Mouse (Mus musculus): ENCODE measurements at regions not wholly inside any gene's neighbourhood (a gene's known extent, or its start where the extent isn't known, plus 50 kb on each side); places are given as distances from the start of the nearest gene placed in this dataset.

DNA sequence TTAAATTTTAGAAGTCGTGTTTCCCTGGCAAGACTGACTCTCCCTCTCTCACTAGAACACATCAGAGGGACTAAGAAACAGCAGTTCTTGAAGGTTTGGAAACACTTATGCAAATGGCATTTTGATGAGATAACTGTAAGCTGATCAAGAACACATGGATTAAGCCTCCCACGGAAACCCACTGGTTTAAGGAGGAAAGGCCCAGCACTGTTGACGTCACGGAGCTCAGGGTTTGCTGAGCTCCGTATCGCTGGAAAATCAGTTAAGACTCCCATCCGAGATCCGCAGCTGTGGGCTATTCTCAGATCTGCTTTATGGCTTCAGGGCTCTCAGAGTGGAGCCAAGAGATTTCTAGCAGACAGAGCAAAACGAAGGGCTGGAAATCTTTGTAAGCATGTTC lies 218.6 kb downstream of the Lyplal1 start:
- no peaks in the 10 kb centered on the region for H3K27me3 ChIP-seq (ENCODE audit: insufficient read depth, low read length)
- H3K9me3 ChIP-seq (ENCODE audit: low read length) = no peaks in the 10 kb centered on the region
- H3K36me3 ChIP-seq (ENCODE audit: insufficient read depth) = no peaks in the 10 kb centered on the region
- no peak overlapping the region for H3K9ac ChIP-seq
- WGBS = 65% methylated on average over 9 of the region's 9 CpGs
- H3K4me1 ChIP-seq (ENCODE audit: insufficient read depth) = no peaks in the 10 kb centered on the region
- TF ChIP-seq CTCF (IDR thresholded peaks at IDR 0.05; ENCODE audit: low read depth) = no peak
- no peak overlapping the region for H3K4me2 ChIP-seq (ENCODE audit: low read depth)
- H3K27ac ChIP-seq (ENCODE audit: low read depth, low read length) = no peak overlapping the region
- no peak overlapping the region for H3K4me3 ChIP-seq (ENCODE audit: low read depth, low read length)
- DNase-seq (no peak), ATAC-seq (no peak)

DNA sequence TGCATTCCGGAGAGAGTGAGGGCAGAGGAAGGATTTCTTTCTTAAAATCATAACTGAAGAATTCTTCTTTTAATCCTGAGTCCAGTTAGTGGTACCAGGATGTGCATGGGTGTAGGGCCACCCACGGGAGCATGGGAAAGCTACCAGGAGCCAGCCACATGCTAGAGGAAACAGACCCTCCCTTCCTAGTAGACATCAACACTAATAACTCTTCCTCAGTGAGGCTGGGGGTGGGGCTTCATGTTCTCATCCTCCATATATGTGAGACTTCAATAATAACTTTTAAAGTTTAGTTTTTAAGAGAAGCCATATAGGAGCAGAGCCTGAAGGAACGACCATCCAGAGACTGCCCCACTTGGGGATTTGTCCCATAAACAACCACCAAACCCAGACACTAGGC lies 216.8 kb downstream of the Lyplal1 start:
- no peak for TF ChIP-seq CTCF (IDR thresholded peaks at IDR 0.05; ENCODE audit: low read depth)
- no peaks in the 10 kb centered on the region for H3K4me1 ChIP-seq (ENCODE audit: insufficient read depth)
- ATAC-seq (no peak), DNase-seq (no peak)
- no peak overlapping the region for H3K4me2 ChIP-seq (ENCODE audit: low read depth)
- H3K4me3 ChIP-seq (ENCODE audit: low read depth, low read length) = no peak overlapping the region
- no peaks in the 10 kb centered on the region for H3K36me3 ChIP-seq (ENCODE audit: insufficient read depth)
- H3K27me3 ChIP-seq (ENCODE audit: insufficient read depth, low read length) = no peaks in the 10 kb centered on the region
- H3K9ac ChIP-seq = no peak overlapping the region
- no peak overlapping the region for H3K27ac ChIP-seq (ENCODE audit: low read depth, low read length)
- no peaks in the 10 kb centered on the region for H3K9me3 ChIP-seq (ENCODE audit: low read length)
- 90% methylated on average over 3 of the region's 3 CpGs for WGBS

DNA sequence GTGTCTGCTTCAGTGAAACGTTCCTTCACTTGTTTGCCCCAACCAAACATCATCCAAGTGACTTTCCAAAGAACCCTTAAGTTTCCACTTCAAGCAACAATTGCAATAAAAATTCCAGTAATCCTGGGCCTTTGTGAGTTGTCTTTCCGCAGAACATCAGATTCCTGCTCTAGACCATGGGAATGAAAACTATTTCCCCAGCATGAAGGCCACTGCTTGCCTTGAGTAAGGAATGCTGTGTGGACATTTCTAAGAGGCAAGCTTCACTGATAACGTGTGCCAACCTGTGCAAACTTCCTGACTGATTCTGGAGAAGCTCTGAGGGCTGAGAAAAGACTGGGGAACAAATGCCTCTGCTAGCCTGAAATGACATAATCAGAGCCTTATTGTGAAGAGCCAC lies 214.7 kb downstream of the Lyplal1 start:
- DNase-seq (no peak), ATAC-seq (no peak)
- Histone ChIP-seq H3K4me3 (ENCODE audit: low read depth, low read length) (no peak overlapping the region), H3K9me3 (ENCODE audit: low read length) (no peaks in the 10 kb centered on the region), H3K4me2 (ENCODE audit: low read depth) (no peak overlapping the region), H3K27me3 (ENCODE audit: insufficient read depth, low read length) (no peaks in the 10 kb centered on the region), H3K27ac (ENCODE audit: low read depth, low read length) (no peak overlapping the region), H3K4me1 (ENCODE audit: insufficient read depth) (no peaks in the 10 kb centered on the region), H3K9ac (no peak overlapping the region), H3K36me3 (ENCODE audit: insufficient read depth) (no peaks in the 10 kb centered on the region)
- TF ChIP-seq CTCF (IDR thresholded peaks at IDR 0.05; ENCODE audit: low read depth) = no peak
- WGBS = 88% methylated on average over 3 of the region's 3 CpGs

DNA sequence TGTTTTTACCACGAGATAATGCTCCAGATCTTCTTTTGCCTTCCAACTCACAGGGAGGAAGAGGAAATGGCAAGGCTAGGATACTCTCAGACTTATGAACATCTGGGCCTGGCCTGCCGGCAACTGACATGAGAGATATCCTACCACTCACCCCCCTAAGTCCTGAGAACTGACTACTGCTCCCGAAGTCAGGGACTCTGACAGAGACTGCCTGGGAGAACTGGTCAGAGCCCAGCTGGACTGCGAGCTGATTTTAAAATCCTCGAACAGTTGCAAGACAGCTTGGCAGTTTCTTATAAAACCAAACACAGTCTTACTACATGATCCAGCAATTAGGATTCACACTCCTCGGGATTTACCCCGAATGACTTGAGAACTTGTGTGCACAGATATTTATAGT lies 211.4 kb downstream of the Lyplal1 start:
- no peak for ATAC-seq
- no peak for DNase-seq
- Histone ChIP-seq H3K4me2 (ENCODE audit: low read depth) (no peak overlapping the region), H3K27ac (ENCODE audit: low read depth, low read length) (no peak overlapping the region), H3K4me3 (ENCODE audit: low read depth, low read length) (no peak overlapping the region), H3K4me1 (ENCODE audit: insufficient read depth) (no peaks in the 10 kb centered on the region), H3K27me3 (ENCODE audit: insufficient read depth, low read length) (no peaks in the 10 kb centered on the region), H3K36me3 (ENCODE audit: insufficient read depth) (no peaks in the 10 kb centered on the region), H3K9me3 (ENCODE audit: low read length) (no peaks in the 10 kb centered on the region), H3K9ac (no peak overlapping the region)
- TF ChIP-seq CTCF (IDR thresholded peaks at IDR 0.05; ENCODE audit: low read depth) = no peak
- 66% methylated on average over 7 of the region's 7 CpGs for WGBS

DNA sequence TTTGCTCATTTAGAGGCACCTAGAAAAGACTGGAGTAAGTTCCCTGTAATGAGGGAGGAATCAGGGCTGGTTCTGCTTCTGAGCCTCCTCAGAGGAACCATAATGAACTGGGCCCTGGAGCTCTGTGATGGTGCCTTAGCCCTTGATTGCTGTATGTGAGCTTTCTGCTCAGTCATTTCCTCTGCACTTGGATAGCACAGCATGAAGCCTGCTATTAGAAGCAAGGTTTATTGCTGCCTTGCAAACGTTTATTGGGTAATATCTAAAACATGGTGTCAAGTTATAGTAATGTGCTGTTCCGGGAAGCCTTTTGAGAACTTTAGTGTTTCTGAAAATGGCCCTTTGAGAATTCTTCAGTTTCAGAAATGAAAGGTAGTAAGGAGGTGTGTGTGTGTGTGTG lies 201.5 kb downstream of the Lyplal1 start:
- no peak overlapping the region for H3K27ac ChIP-seq (ENCODE audit: low read depth, low read length)
- no peak for ATAC-seq
- H3K4me3 ChIP-seq (ENCODE audit: low read depth, low read length) = no peak overlapping the region
- 65% methylated on average over 2 of the region's 2 CpGs for WGBS
- H3K4me1 ChIP-seq (ENCODE audit: insufficient read depth) = no peaks in the 10 kb centered on the region
- DNase-seq = no peak
- no peaks in the 10 kb centered on the region for H3K36me3 ChIP-seq (ENCODE audit: insufficient read depth)
- no peak overlapping the region for H3K9ac ChIP-seq
- no peak for TF ChIP-seq CTCF (IDR thresholded peaks at IDR 0.05; ENCODE audit: low read depth)
- no peaks in the 10 kb centered on the region for H3K9me3 ChIP-seq (ENCODE audit: low read length)
- no peaks in the 10 kb centered on the region for H3K27me3 ChIP-seq (ENCODE audit: insufficient read depth, low read length)
- no peak overlapping the region for H3K4me2 ChIP-seq (ENCODE audit: low read depth)

DNA sequence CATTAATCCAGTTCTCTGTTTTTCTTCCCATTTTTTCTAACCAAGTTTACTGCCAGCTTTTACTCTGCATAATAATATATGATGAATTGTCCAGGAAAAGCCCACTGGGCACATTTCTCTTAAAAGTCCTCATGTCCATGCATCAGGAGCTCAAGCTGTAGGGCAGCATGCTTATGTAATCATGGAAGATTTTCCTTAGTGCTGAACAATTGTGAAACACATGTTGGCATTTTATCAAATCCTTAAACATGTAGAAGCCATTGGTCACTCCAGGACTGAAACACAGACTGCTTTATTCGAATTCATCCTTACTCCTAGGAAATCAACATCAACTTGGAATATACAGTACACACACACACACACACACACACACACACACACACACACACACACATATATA lies 198.4 kb downstream of the Lyplal1 start:
- no peak for TF ChIP-seq CTCF (IDR thresholded peaks at IDR 0.05; ENCODE audit: low read depth)
- Histone ChIP-seq H3K27ac (ENCODE audit: low read depth, low read length) (no peak overlapping the region), H3K4me2 (ENCODE audit: low read depth) (no peak overlapping the region), H3K9ac (no peak overlapping the region), H3K36me3 (ENCODE audit: insufficient read depth) (no peaks in the 10 kb centered on the region), H3K9me3 (ENCODE audit: low read length) (no peaks in the 10 kb centered on the region), H3K4me1 (ENCODE audit: insufficient read depth) (no peaks in the 10 kb centered on the region), H3K27me3 (ENCODE audit: insufficient read depth, low read length) (no peaks in the 10 kb centered on the region), H3K4me3 (ENCODE audit: low read depth, low read length) (no peak overlapping the region)
- DNase-seq = peak; percentile 31
- WGBS = 93% methylated on average over 1 of the region's 1 CpGs
- no peak for ATAC-seq

DNA sequence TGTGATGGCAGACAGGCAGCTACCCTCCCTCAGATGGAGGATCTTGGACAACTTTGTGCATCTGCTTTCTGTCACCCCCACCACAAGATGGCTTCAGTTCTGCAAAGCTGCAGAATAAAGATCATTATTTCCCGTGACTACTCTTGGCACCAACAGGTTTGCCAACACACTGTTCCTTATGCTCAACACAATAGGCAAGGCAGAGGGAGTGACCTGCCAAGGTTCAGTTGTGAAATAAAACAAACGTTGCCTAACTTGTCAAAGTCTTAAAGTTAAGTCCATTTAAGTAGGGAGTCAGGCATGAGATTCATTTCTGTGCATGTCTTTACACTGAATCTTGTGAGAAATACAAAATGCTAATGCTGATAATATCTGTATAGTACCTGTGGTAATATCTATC lies 193.4 kb downstream of the Lyplal1 start:
- TF ChIP-seq CTCF (IDR thresholded peaks at IDR 0.05; ENCODE audit: low read depth) = no peak
- Histone ChIP-seq H3K36me3 (ENCODE audit: insufficient read depth) (no peaks in the 10 kb centered on the region), H3K27ac (ENCODE audit: low read depth, low read length) (no peak overlapping the region), H3K4me3 (ENCODE audit: low read depth, low read length) (no peak overlapping the region), H3K9ac (no peak overlapping the region), H3K4me2 (ENCODE audit: low read depth) (no peak overlapping the region), H3K9me3 (ENCODE audit: low read length) (no peaks in the 10 kb centered on the region), H3K4me1 (ENCODE audit: insufficient read depth) (no peaks in the 10 kb centered on the region), H3K27me3 (ENCODE audit: insufficient read depth, low read length) (no peaks in the 10 kb centered on the region)
- 62% methylated on average over 2 of the region's 2 CpGs for WGBS
- no peak for ATAC-seq
- DNase-seq = no peak

DNA sequence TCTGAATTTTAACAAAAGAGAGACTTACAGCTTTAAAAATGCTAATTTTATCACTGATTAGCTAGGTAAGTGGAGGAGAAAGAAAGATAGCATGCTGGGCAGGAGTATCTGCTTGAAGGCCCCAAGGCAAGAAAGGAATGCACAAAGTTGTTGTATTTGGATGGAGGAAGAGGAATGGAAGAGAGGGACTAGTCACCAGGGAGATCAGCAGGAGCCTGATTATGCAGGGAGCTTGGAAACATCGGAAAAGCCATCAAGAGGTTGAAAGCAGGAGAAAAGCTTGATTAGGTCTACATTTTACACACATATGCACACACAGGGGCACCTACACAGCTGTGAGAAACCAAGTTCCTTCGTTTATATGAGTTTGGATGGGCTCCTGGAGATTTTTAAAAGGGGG lies 188.1 kb downstream of the Lyplal1 start:
- Histone ChIP-seq H3K9ac (no peak overlapping the region), H3K4me3 (ENCODE audit: low read depth, low read length) (no peak overlapping the region), H3K4me1 (ENCODE audit: insufficient read depth) (no peaks in the 10 kb centered on the region), H3K27ac (ENCODE audit: low read depth, low read length) (no peak overlapping the region), H3K27me3 (ENCODE audit: insufficient read depth, low read length) (no peaks in the 10 kb centered on the region), H3K4me2 (ENCODE audit: low read depth) (no peak overlapping the region), H3K9me3 (ENCODE audit: low read length) (no peaks in the 10 kb centered on the region), H3K36me3 (ENCODE audit: insufficient read depth) (no peaks in the 10 kb centered on the region)
- no peak for DNase-seq
- 5% methylated on average over 2 of the region's 2 CpGs for WGBS
- ATAC-seq = no peak
- no peak for TF ChIP-seq CTCF (IDR thresholded peaks at IDR 0.05; ENCODE audit: low read depth)

Measured in forebrain, postnatal 0 days (tissue).